Mouse (Mus musculus): Measurements from ENCODE around the gene Macc1.

Macc1 gene

DNA sequence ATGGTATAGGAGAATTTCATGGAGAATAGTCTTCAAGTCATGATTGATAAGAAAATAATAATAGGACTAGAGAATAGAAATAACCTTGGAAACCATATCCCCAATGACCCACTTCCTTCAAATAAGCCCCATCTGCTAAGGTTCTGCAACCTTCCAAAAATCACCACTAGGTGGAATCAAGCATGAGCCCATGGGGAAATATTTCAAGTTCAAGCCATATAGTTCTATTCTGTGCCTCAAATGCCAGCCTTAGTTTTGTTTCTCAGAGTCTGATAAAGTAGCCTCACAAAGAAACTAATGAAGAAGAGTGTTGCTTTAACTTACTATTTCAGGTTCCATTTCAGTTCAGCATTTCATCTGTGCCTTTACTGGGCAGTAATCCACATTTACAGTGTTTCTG lies 197.1 kb downstream of the Macc1 start:
- no peak for DNase-seq

All from spleen, adult 18-20 months (tissue).